Mouse (Mus musculus): ENCODE measurements around the gene Efs. TPM values are rescaled to one million over a fixed set of nuclear protein-coding genes. Genes with fewer than 3 reads are reported as not detected.
A peak's percentile ranks its signal among the peaks of the same experiment; 100 is the strongest.

Efs gene
- total and polyA plus RNA-seq, 2 experiments from 2014 or later = 3.9 to 22.2 TPM

- no peak overlapping the region for H3K27ac ChIP-seq (ENCODE audit: low read depth)
- DNase-seq (ENCODE audit: low spot score) = no peak
- no peak for TF ChIP-seq EP300 (IDR thresholded peaks at IDR 0.05; ENCODE audit: low read depth)
- no peak for TF ChIP-seq CTCF (IDR thresholded peaks at IDR 0.05; ENCODE audit: low read depth)
Observed at GRCm38 (mm10) chr14:54913343-54913742, 12.6 kb downstream of the Efs start.

DNA sequence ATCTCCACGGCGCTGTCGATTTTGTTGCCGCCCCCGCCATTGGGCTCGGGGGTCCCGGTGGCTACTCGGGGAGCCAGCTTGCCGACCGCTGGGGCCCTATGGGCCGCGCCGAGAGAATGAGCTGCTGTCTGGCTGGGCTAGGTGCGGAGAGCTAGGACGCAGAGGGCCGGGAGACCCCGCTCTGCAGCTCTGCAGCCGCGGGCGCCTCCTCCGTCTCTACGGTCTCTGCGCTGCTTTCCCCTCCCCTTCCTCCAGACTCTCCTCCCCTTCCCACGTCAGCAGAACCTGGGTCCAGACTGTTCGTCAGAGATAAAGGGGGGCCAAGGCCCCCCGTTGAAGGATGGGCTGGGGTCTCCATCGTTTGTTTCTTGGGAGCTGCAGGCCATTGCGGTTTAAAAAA is 13.0 kb downstream of the Efs start, which contains the start of gene Slc22a17:
TSS of gene Slc22a17 (minus strand) at position 247 of the 400 bp plus-strand sequence.
- no peak within 1 kb of the TSS; the same call in 1 of the 2 replicates for H3K27ac ChIP-seq (ENCODE audit: low read depth)
- peaks cover 6% of the 10 kb centered on the region for H3K4me1 ChIP-seq (ENCODE audit: control insufficient read depth, insufficient read depth)
- peak within 1 kb of the TSS; percentile 99 for H3K4me2 ChIP-seq (ENCODE audit: low read depth, low read length)
- peak; percentile 71 for DNase-seq (ENCODE audit: low spot score)
- peak within 1 kb of the TSS; percentile 84 for H3K4me3 ChIP-seq (ENCODE audit: low read depth, low read length)
- H3K9me3 ChIP-seq (replicated peaks; ENCODE audit: control insufficient read depth, low read length) = no peaks in the 10 kb centered on the region
- H3K36me3 ChIP-seq (replicated peaks; ENCODE audit: control insufficient read depth, insufficient read depth, low read length) = 0 out of 2 replicates have a peak, but pooled peaks cover 12% of the 10 kb centered on the region
- H3K27me3 ChIP-seq (ENCODE audit: control insufficient read depth, insufficient read depth, low read length) = no peaks in the 10 kb centered on the region
- peak; percentile 88 for ATAC-seq (ENCODE audit: insufficient read depth, low read depth)
- WGBS = 1% methylated on average over 27 of the region's 28 CpGs
- H3K9ac ChIP-seq (replicated peaks; ENCODE audit: low read depth, low read length) = peak within 1 kb of the TSS; percentile 76
- TF ChIP-seq EP300 (IDR thresholded peaks at IDR 0.05; ENCODE audit: low read depth) (no peak), CTCF (IDR thresholded peaks at IDR 0.05; ENCODE audit: low read depth) (no peak)

More at GRCm38 (mm10) chr14:54913343-54913742, 12.6 kb downstream of the Efs start:
- 0 out of 2 replicates have a peak, but pooled peaks cover 12% of the 10 kb centered on the region for H3K36me3 ChIP-seq (replicated peaks; ENCODE audit: control insufficient read depth, insufficient read depth, low read length)
- H3K4me3 ChIP-seq (ENCODE audit: low read depth, low read length) = peak overlapping the region; percentile 84
- WGBS = 20% methylated on average over 10 of the region's 10 CpGs
- H3K4me1 ChIP-seq (ENCODE audit: control insufficient read depth, insufficient read depth) = peaks cover 6% of the 10 kb centered on the region
- no peaks in the 10 kb centered on the region for H3K27me3 ChIP-seq (ENCODE audit: control insufficient read depth, insufficient read depth, low read length)
- peak overlapping the region; percentile 76; the same call in 1 of the 2 replicates for H3K9ac ChIP-seq (replicated peaks; ENCODE audit: low read depth, low read length)
- no peaks in the 10 kb centered on the region for H3K9me3 ChIP-seq (replicated peaks; ENCODE audit: control insufficient read depth, low read length)
- peak overlapping the region; percentile 99 for H3K4me2 ChIP-seq (ENCODE audit: low read depth, low read length)
- ATAC-seq (ENCODE audit: insufficient read depth, low read depth) = 0 out of 2 replicates have a peak, but pooled peaks have one; percentile 0

DNA sequence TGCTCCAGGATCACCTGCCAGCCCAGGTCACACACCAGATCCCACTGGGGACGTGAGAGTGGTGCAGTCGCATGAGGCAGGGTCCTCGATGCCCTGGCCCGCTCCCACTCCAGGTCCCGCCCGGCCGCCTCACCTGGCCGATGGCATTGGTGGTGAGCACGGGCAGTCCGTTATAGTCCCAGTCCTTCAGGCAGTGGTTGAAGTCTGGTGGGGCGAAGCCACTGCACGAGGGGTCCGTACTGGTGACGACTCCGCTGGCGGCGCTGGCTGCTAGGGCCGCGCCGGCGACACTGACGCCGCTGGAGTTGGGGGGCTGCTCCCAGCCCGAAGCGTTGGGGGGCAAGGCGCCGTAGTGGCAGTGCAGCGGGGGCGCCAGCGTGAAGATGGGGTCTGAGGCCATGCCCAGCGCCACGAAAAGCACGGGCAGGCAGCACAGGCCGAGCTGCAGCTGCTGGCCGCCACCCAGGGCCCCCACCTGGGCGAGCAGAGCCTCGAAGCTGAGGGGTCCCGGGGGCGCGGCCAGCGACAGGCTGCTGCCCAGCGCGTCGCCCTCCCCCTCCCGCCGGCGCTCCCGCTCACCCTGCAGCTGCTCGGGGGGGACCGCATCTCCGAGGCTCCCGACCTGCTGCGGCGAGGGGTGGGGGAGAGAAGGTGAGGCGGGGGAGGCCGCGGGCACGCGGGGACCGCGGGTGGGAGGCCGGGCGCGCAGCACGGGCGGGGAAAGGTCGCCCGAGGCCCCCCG is 13.6 kb downstream of the Efs start:
- Histone ChIP-seq H3K4me3 (ENCODE audit: low read depth, low read length) (peak overlapping the region; percentile 84), H3K9me3 (replicated peaks; ENCODE audit: control insufficient read depth, low read length) (no peaks in the 10 kb centered on the region), H3K4me2 (ENCODE audit: low read depth, low read length) (peak overlapping the region; percentile 99), H3K27me3 (ENCODE audit: control insufficient read depth, insufficient read depth, low read length) (no peaks in the 10 kb centered on the region), H3K4me1 (ENCODE audit: control insufficient read depth, insufficient read depth) (peaks cover 6% of the 10 kb centered on the region), H3K9ac (replicated peaks; ENCODE audit: low read depth, low read length) (peak overlapping the region; percentile 76), H3K36me3 (replicated peaks; ENCODE audit: control insufficient read depth, insufficient read depth, low read length) (peaks cover 14% of the 10 kb centered on the region; the same call in 1 of the 2 replicates), H3K27ac (ENCODE audit: low read depth) (no peak overlapping the region; the same call in 1 of the 2 replicates)
- WGBS = 4% methylated on average over 55 of the region's 69 CpGs
- ATAC-seq (ENCODE audit: insufficient read depth, low read depth) (peak; percentile 56), DNase-seq (ENCODE audit: low spot score) (no peak)
- TF ChIP-seq CTCF (IDR thresholded peaks at IDR 0.05; ENCODE audit: low read depth) (no peak), EP300 (IDR thresholded peaks at IDR 0.05; ENCODE audit: low read depth) (no peak)

- peaks cover 6% of the 10 kb centered on the region for H3K4me1 ChIP-seq (ENCODE audit: control insufficient read depth, insufficient read depth)
- no peak overlapping the region for H3K4me3 ChIP-seq (ENCODE audit: low read depth, low read length)
- ATAC-seq (ENCODE audit: insufficient read depth, low read depth) = no peak
- no peak overlapping the region for H3K9ac ChIP-seq (replicated peaks; ENCODE audit: low read depth, low read length)
- H3K27ac ChIP-seq (ENCODE audit: low read depth) = no peak overlapping the region
- TF ChIP-seq CTCF (IDR thresholded peaks at IDR 0.05; ENCODE audit: low read depth) = no peak
- no peak for TF ChIP-seq EP300 (IDR thresholded peaks at IDR 0.05; ENCODE audit: low read depth)
- no peak overlapping the region for H3K4me2 ChIP-seq (ENCODE audit: low read depth, low read length)
- no peaks in the 10 kb centered on the region for H3K9me3 ChIP-seq (replicated peaks; ENCODE audit: control insufficient read depth, low read length)
- 77% methylated on average over 7 of the region's 7 CpGs for WGBS
- H3K27me3 ChIP-seq (ENCODE audit: control insufficient read depth, insufficient read depth, low read length) = no peaks in the 10 kb centered on the region
- DNase-seq (ENCODE audit: low spot score) = no peak
- peaks cover 9% of the 10 kb centered on the region; the same call in 1 of the 2 replicates for H3K36me3 ChIP-seq (replicated peaks; ENCODE audit: control insufficient read depth, insufficient read depth, low read length)
Observed at GRCm38 (mm10) chr14:54908682-54909081, 17.2 kb downstream of the Efs start.

GRCm38 (mm10) chr14:54903641-54904040 is 22.3 kb downstream of the Efs start:
- no peaks in the 10 kb centered on the region for H3K4me1 ChIP-seq (ENCODE audit: control insufficient read depth, insufficient read depth)
- H3K36me3 ChIP-seq (replicated peaks; ENCODE audit: control insufficient read depth, insufficient read depth, low read length) = peaks cover 15% of the 10 kb centered on the region
- TF ChIP-seq CTCF (IDR thresholded peaks at IDR 0.05; ENCODE audit: low read depth) = no peak
- TF ChIP-seq EP300 (IDR thresholded peaks at IDR 0.05; ENCODE audit: low read depth) = no peak
- no peaks in the 10 kb centered on the region for H3K27me3 ChIP-seq (ENCODE audit: control insufficient read depth, insufficient read depth, low read length)
- no peak overlapping the region for H3K27ac ChIP-seq (ENCODE audit: low read depth)
- no peak for DNase-seq (ENCODE audit: low spot score)
- no peak overlapping the region for H3K9ac ChIP-seq (replicated peaks; ENCODE audit: low read depth, low read length)
- H3K4me2 ChIP-seq (ENCODE audit: low read depth, low read length) = no peak overlapping the region
- WGBS = 93% methylated on average over 4 of the region's 4 CpGs
- H3K9me3 ChIP-seq (replicated peaks; ENCODE audit: control insufficient read depth, low read length) = no peaks in the 10 kb centered on the region
- no peak for ATAC-seq (ENCODE audit: insufficient read depth, low read depth)
- H3K4me3 ChIP-seq (ENCODE audit: low read depth, low read length) = no peak overlapping the region
